Mouse (Mus musculus): ENCODE data around the gene Cldn3. TPM values are rescaled to one million over a fixed set of nuclear protein-coding genes. Genes with fewer than 3 reads are reported as not detected.

Gene Cldn3
- polyA plus RNA-seq, 2 experiments: 8.8 to 18.3 TPM

GRCm38 (mm10) chr5:134989741-134990140, 3.7 kb downstream of the Cldn3 start:
- peaks cover 34% of the 10 kb centered on the region for H3K27me3 ChIP-seq (ENCODE audit: control insufficient read depth, insufficient read depth, low read length)

GRCm38 (mm10) chr5:134992566-134992965, 6.6 kb downstream of the Cldn3 start:
- Histone ChIP-seq H3K9ac (ENCODE audit: low read depth, low read length, severe bottlenecking) (no peak overlapping the region), H3K4me3 (replicated peaks; ENCODE audit: low read length) (no peak overlapping the region), H3K36me3 (ENCODE audit: control insufficient read depth, insufficient read depth, low read length) (no peaks in the 10 kb centered on the region), H3K27ac (replicated peaks; ENCODE audit: low read depth, low read length) (no peak overlapping the region), H3K4me1 (ENCODE audit: control insufficient read depth, insufficient read depth, low read length) (peaks cover under 1% of the 10 kb centered on the region; the same call in 1 of the 2 replicates), H3K27me3 (ENCODE audit: control insufficient read depth, insufficient read depth, low read length) (peaks cover 6% of the 10 kb centered on the region), H3K4me2 (replicated peaks; ENCODE audit: low read depth, low read length, severe bottlenecking) (no peak overlapping the region), H3K9me3 (ENCODE audit: control insufficient read depth, low read length) (no peaks in the 10 kb centered on the region)
- WGBS: 77% methylated on average over 5 of the region's 5 CpGs
- ATAC-seq (ENCODE audit: low FRiP score, low read depth) (no peak), DNase-seq (ENCODE audit: low spot score) (no peak)
- TF ChIP-seq POLR2A (IDR thresholded peaks at IDR 0.05; ENCODE audit: borderline replicate concordance, extremely low read depth, insufficient read depth, insufficient read length): no peak

More at GRCm38 (mm10) chr5:134989741-134990140, 3.7 kb downstream of the Cldn3 start:
- no peak for DNase-seq (ENCODE audit: low spot score)
- no peaks in the 10 kb centered on the region for H3K9me3 ChIP-seq (ENCODE audit: control insufficient read depth, low read length)
- WGBS: 42% methylated on average over 6 of the region's 6 CpGs
- H3K4me2 ChIP-seq (replicated peaks; ENCODE audit: low read depth, low read length, severe bottlenecking): no peak overlapping the region
- no peak overlapping the region for H3K4me3 ChIP-seq (replicated peaks; ENCODE audit: low read length)
- no peak for TF ChIP-seq POLR2A (IDR thresholded peaks at IDR 0.05; ENCODE audit: borderline replicate concordance, extremely low read depth, insufficient read depth, insufficient read length)
- peaks cover 14% of the 10 kb centered on the region for H3K4me1 ChIP-seq (ENCODE audit: control insufficient read depth, insufficient read depth, low read length)
- H3K27ac ChIP-seq (replicated peaks; ENCODE audit: low read depth, low read length): no peak overlapping the region
- H3K9ac ChIP-seq (ENCODE audit: low read depth, low read length, severe bottlenecking): no peak overlapping the region
- ATAC-seq (ENCODE audit: low FRiP score, low read depth): no peak
- H3K36me3 ChIP-seq (ENCODE audit: control insufficient read depth, insufficient read depth, low read length): no peaks in the 10 kb centered on the region

GRCm38 (mm10) chr5:134998359-134998758, 12.3 kb downstream of the Cldn3 start:
- WGBS: 54% methylated on average over 6 of the region's 6 CpGs
- Histone ChIP-seq H3K27me3 (ENCODE audit: control insufficient read depth, insufficient read depth, low read length) (no peaks in the 10 kb centered on the region), H3K9me3 (ENCODE audit: control insufficient read depth, low read length) (no peaks in the 10 kb centered on the region), H3K9ac (ENCODE audit: low read depth, low read length, severe bottlenecking) (no peak overlapping the region), H3K36me3 (ENCODE audit: control insufficient read depth, insufficient read depth, low read length) (no peaks in the 10 kb centered on the region), H3K4me1 (ENCODE audit: control insufficient read depth, insufficient read depth, low read length) (peaks cover 20% of the 10 kb centered on the region), H3K27ac (replicated peaks; ENCODE audit: low read depth, low read length) (0 out of 2 replicates have a peak overlapping the region, but pooled peaks have one; percentile 43), H3K4me3 (replicated peaks; ENCODE audit: low read length) (no peak overlapping the region), H3K4me2 (replicated peaks; ENCODE audit: low read depth, low read length, severe bottlenecking) (no peak overlapping the region)
- DNase-seq (ENCODE audit: low spot score) (peak; percentile 67), ATAC-seq (ENCODE audit: low FRiP score, low read depth) (no peak; the same call in 1 of the 2 replicates)
- no peak for TF ChIP-seq POLR2A (IDR thresholded peaks at IDR 0.05; ENCODE audit: borderline replicate concordance, extremely low read depth, insufficient read depth, insufficient read length)

- Histone ChIP-seq H3K4me2 (replicated peaks; ENCODE audit: low read depth, low read length, severe bottlenecking) (no peak overlapping the region), H3K9me3 (ENCODE audit: control insufficient read depth, low read length) (no peaks in the 10 kb centered on the region), H3K4me1 (ENCODE audit: control insufficient read depth, insufficient read depth, low read length) (peaks cover 20% of the 10 kb centered on the region), H3K27me3 (ENCODE audit: control insufficient read depth, insufficient read depth, low read length) (no peaks in the 10 kb centered on the region), H3K4me3 (replicated peaks; ENCODE audit: low read length) (no peak overlapping the region), H3K36me3 (ENCODE audit: control insufficient read depth, insufficient read depth, low read length) (no peaks in the 10 kb centered on the region), H3K27ac (replicated peaks; ENCODE audit: low read depth, low read length) (no peak overlapping the region), H3K9ac (ENCODE audit: low read depth, low read length, severe bottlenecking) (no peak overlapping the region)
- DNase-seq (ENCODE audit: low spot score) (no peak), ATAC-seq (ENCODE audit: low FRiP score, low read depth) (no peak)
- TF ChIP-seq POLR2A (IDR thresholded peaks at IDR 0.05; ENCODE audit: borderline replicate concordance, extremely low read depth, insufficient read depth, insufficient read length): no peak
- 87% methylated on average over 4 of the region's 4 CpGs for WGBS
Measured at GRCm38 (mm10) chr5:134999797-135000196, 13.8 kb downstream of the Cldn3 start.

GRCm38 (mm10) chr5:135000751-135001150, 14.7 kb downstream of the Cldn3 start:
- peak overlapping the region; percentile 33; the same call in 1 of the 2 replicates for H3K4me2 ChIP-seq (replicated peaks; ENCODE audit: low read depth, low read length, severe bottlenecking)
- peak; percentile 19; the same call in 1 of the 2 replicates for ATAC-seq (ENCODE audit: low FRiP score, low read depth)

More at GRCm38 (mm10) chr5:135000751-135001150, 14.7 kb downstream of the Cldn3 start:
- H3K36me3 ChIP-seq (ENCODE audit: control insufficient read depth, insufficient read depth, low read length): no peaks in the 10 kb centered on the region
- no peak for DNase-seq (ENCODE audit: low spot score)
- no peak overlapping the region for H3K27ac ChIP-seq (replicated peaks; ENCODE audit: low read depth, low read length)
- H3K9ac ChIP-seq (ENCODE audit: low read depth, low read length, severe bottlenecking): 0 out of 2 replicates have a peak overlapping the region, but pooled peaks have one; percentile 25
- H3K4me3 ChIP-seq (replicated peaks; ENCODE audit: low read length): no peak overlapping the region
- TF ChIP-seq POLR2A (IDR thresholded peaks at IDR 0.05; ENCODE audit: borderline replicate concordance, extremely low read depth, insufficient read depth, insufficient read length): no peak
- no peaks in the 10 kb centered on the region for H3K9me3 ChIP-seq (ENCODE audit: control insufficient read depth, low read length)
- WGBS: 51% methylated on average over 16 of the region's 16 CpGs
- H3K27me3 ChIP-seq (ENCODE audit: control insufficient read depth, insufficient read depth, low read length): no peaks in the 10 kb centered on the region
- peaks cover 20% of the 10 kb centered on the region for H3K4me1 ChIP-seq (ENCODE audit: control insufficient read depth, insufficient read depth, low read length)

All from limb, embryonic 14.5 days (tissue).